Mouse (Mus musculus): ENCODE measurements around the gene Cdon. TPM values are rescaled to one million over a fixed set of nuclear protein-coding genes. Genes with fewer than 3 reads are reported as not detected.

Cdon gene
- total and polyA plus RNA-seq, 3 experiments, result 1.8 to 2.9 (median 2.3) TPM

DNA sequence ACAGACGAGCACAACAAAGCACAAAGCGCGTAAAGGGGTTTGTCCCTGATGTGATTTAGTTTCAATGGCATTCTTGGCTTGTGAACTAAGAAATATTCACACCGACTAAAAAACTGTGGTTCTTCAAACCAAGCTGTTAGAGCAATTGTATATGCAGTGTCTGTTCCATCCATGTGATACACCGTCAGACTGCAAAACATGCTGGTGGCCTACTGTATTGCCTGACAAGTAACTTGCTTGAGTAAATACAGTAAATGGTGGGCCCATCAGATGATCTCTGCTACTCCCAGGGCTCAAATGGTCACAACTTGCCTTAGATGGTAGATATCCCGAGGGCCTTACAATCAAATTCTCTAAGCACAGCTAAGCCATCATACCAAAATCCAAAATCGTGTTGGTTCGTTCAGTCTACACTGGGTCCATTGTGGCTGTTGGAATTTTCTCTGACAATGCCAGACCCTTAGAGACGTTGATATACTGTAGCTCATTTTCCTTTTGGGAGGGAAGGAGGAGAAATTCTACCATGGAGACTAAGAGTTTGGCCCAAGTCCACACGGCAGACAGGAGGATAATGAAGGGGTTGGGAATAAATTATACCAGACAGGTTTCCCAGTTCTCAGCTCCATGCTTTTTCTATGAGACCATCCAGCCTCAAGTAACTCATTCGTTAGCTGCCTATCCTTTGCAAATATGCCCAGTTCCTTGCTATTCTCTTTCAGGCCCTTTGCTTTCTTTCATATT is 9.5 kb upstream of the Cdon start:
- no peak overlapping the region for H3K9ac ChIP-seq (ENCODE audit: insufficient read depth, low read depth)
- in situ Hi-C loops (cut with MboI; ENCODE audit: low pct_ligation_motif_present, low pct_unique_long_range_greater_than_20kb, low sequenced_read_pairs) (no loop called here), dilution Hi-C loops (cut with MboI; ENCODE audit: extremely low pct_ligation_motif_present, extremely low pct_unique_long_range_greater_than_20kb, low sequenced_read_pairs) (no loop called here)
- no peaks in the 10 kb centered on the region for H3K4me1 ChIP-seq (ENCODE audit: control insufficient read depth in 1 of 2, insufficient read depth in 2 of 2)
- H3K27ac ChIP-seq (ENCODE audit: insufficient read depth, low read depth), result no peak overlapping the region
- no peak overlapping the region for H3K4me2 ChIP-seq (ENCODE audit: insufficient read depth, low read depth, poor library complexity, severe bottlenecking)
- no peaks in the 10 kb centered on the region for H3K36me3 ChIP-seq (replicated peaks in 1 of 2; ENCODE audit: control insufficient read depth in 1 of 2, insufficient read depth in 1 of 2, low read length in 1 of 2)
- DNase-seq (ENCODE audit: extremely low read depth), result no peak
- TF ChIP-seq UBTF (IDR thresholded peaks at IDR 0.05; ENCODE audit: low read depth, low read length) (no peak), POLR2A (IDR thresholded peaks at IDR 0.05; ENCODE audit: low read depth, low read length) (no peak), PAX5 (IDR thresholded peaks at IDR 0.05; ENCODE audit: low read length) (no peak), E2F4 (IDR thresholded peaks at IDR 0.05; ENCODE audit: insufficient replicate concordance, low read depth, low read length) (no peak), KAT2A (IDR thresholded peaks at IDR 0.05; ENCODE audit: insufficient replicate concordance, low read length) (no peak), CTCF (conservative IDR thresholded peaks at IDR 0.05 in 1 of 2, IDR thresholded peaks at IDR 0.05 in 1 of 2; ENCODE audit: low read depth in 2 of 2, low read length in 2 of 2) (no peak), POLR2AphosphoS2 (IDR thresholded peaks at IDR 0.05; ENCODE audit: low read depth, low read length) (no peak), MXI1 (IDR thresholded peaks at IDR 0.05; ENCODE audit: low read depth, low read length) (no peak), EP300 (IDR thresholded peaks at IDR 0.05; ENCODE audit: low read length) (no peak), MAX (IDR thresholded peaks at IDR 0.05; ENCODE audit: low read length) (no peak), ELF1 (IDR thresholded peaks at IDR 0.05; ENCODE audit: low read depth, low read length) (no peak), ETS1 (conservative IDR thresholded peaks at IDR 0.05; ENCODE audit: low read depth, low read length) (no peak), JUN (IDR thresholded peaks at IDR 0.05; ENCODE audit: insufficient read depth, low read depth, low read length) (no peak), IRF4 (IDR thresholded peaks at IDR 0.05; ENCODE audit: low read depth, low read length) (no peak), CHD2 (IDR thresholded peaks at IDR 0.05; ENCODE audit: low read length) (no peak), TBP (conservative IDR thresholded peaks at IDR 0.05; ENCODE audit: low read depth, low read length) (no peak), SMC3 (IDR thresholded peaks at IDR 0.05; ENCODE audit: low read depth, low read length) (no peak), ZC3H11A (IDR thresholded peaks at IDR 0.05; ENCODE audit: low read depth, low read length) (no peak), MAZ (IDR thresholded peaks at IDR 0.05; ENCODE audit: low read depth, low read length) (no peak), ZMIZ1 (IDR thresholded peaks at IDR 0.05; ENCODE audit: low read depth, low read length) (no peak)
- peaks cover 2% of the 10 kb centered on the region for H3K27me3 ChIP-seq (replicated peaks)
- no peak overlapping the region for H3K4me3 ChIP-seq (replicated peaks in 1 of 3; ENCODE audit: low read depth in 2 of 3, low read length in 2 of 3, poor library complexity in 1 of 3)
- no peaks in the 10 kb centered on the region for H3K79me2 ChIP-seq (replicated peaks; ENCODE audit: control insufficient read depth, extremely low read depth, insufficient read depth, poor library complexity, severe bottlenecking)
- no peaks in the 10 kb centered on the region for H3K9me3 ChIP-seq (replicated peaks; ENCODE audit: low read length)

DNA sequence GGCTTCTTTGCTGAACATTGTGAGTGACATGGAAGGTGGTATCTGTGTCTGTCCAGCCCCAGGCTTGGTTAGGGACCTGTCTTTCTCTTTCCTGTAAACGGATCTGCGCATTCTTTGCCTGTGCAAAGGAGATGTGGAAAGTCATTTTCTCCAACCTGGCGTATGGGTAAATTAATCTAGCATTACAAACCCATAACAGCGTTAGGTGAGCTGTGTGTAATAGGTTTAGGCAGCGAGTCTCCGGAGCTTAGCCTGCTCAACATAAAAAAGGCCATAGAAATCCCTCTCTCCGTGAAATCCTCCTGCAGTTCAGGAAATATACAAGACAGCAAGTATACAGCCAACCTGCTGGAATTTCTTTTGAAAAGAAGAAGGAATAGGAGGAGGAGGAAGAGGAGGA is 9.0 kb upstream of the Cdon start:
- in situ Hi-C loops (cut with MboI; ENCODE audit: low pct_ligation_motif_present, low pct_unique_long_range_greater_than_20kb, low sequenced_read_pairs) (no loop called here), dilution Hi-C loops (cut with MboI; ENCODE audit: extremely low pct_ligation_motif_present, extremely low pct_unique_long_range_greater_than_20kb, low sequenced_read_pairs) (no loop called here)
- H3K9ac ChIP-seq (ENCODE audit: insufficient read depth, low read depth), result no peak overlapping the region
- H3K36me3 ChIP-seq (replicated peaks in 1 of 2; ENCODE audit: control insufficient read depth in 1 of 2, insufficient read depth in 1 of 2, low read length in 1 of 2), result no peaks in the 10 kb centered on the region
- H3K9me3 ChIP-seq (replicated peaks; ENCODE audit: low read length), result no peaks in the 10 kb centered on the region
- H3K27ac ChIP-seq (ENCODE audit: insufficient read depth, low read depth), result no peak overlapping the region
- peaks cover 3% of the 10 kb centered on the region for H3K27me3 ChIP-seq (replicated peaks)
- H3K4me3 ChIP-seq (replicated peaks in 1 of 3; ENCODE audit: low read depth in 2 of 3, low read length in 2 of 3, poor library complexity in 1 of 3), result no peak overlapping the region
- H3K4me2 ChIP-seq (ENCODE audit: insufficient read depth, low read depth, poor library complexity, severe bottlenecking), result no peak overlapping the region
- TF ChIP-seq NRF1 (IDR thresholded peaks at IDR 0.05; ENCODE audit: low read depth, low read length) (no peak), ZKSCAN1 (IDR thresholded peaks at IDR 0.05; ENCODE audit: borderline replicate concordance, low read depth, low read length) (no peak), TCF12 (IDR thresholded peaks at IDR 0.05; ENCODE audit: low read depth, low read length) (no peak), RAD21 (IDR thresholded peaks at IDR 0.05; ENCODE audit: low read depth, low read length) (no peak), SMC3 (IDR thresholded peaks at IDR 0.05; ENCODE audit: low read depth, low read length) (no peak), KAT2A (IDR thresholded peaks at IDR 0.05; ENCODE audit: insufficient replicate concordance, low read length) (no peak), UBTF (IDR thresholded peaks at IDR 0.05; ENCODE audit: low read depth, low read length) (no peak), USF2 (conservative IDR thresholded peaks at IDR 0.05; ENCODE audit: low read depth, low read length) (no peak), TBP (conservative IDR thresholded peaks at IDR 0.05; ENCODE audit: low read depth, low read length) (no peak), EP300 (IDR thresholded peaks at IDR 0.05; ENCODE audit: low read length) (no peak), MYC (IDR thresholded peaks at IDR 0.05; ENCODE audit: low read depth, low read length) (no peak), ELF1 (IDR thresholded peaks at IDR 0.05; ENCODE audit: low read depth, low read length) (no peak), POLR2AphosphoS2 (IDR thresholded peaks at IDR 0.05; ENCODE audit: low read depth, low read length) (no peak), BHLHE40 (IDR thresholded peaks at IDR 0.05; ENCODE audit: low read depth, low read length) (no peak), IRF4 (IDR thresholded peaks at IDR 0.05; ENCODE audit: low read depth, low read length) (no peak), E2F4 (IDR thresholded peaks at IDR 0.05; ENCODE audit: insufficient replicate concordance, low read depth, low read length) (no peak), CHD1 (IDR thresholded peaks at IDR 0.05; ENCODE audit: low read depth, low read length) (no peak)
- no peaks in the 10 kb centered on the region for H3K79me2 ChIP-seq (replicated peaks; ENCODE audit: control insufficient read depth, extremely low read depth, insufficient read depth, poor library complexity, severe bottlenecking)
- H3K4me1 ChIP-seq (ENCODE audit: control insufficient read depth in 1 of 2, insufficient read depth in 2 of 2), result no peaks in the 10 kb centered on the region
- no peak for DNase-seq (ENCODE audit: extremely low read depth)

Measured in CH12.LX (cell line).